Mouse (Mus musculus): ENCODE results near the gene Olfr118. TPM values are rescaled to one million over a fixed set of nuclear protein-coding genes. Genes with fewer than 3 reads are reported as not detected.
"Not testable (repeated sequence)": the region's sequence is repeated elsewhere in the genome, so short reads cannot be mapped to it uniquely, and the experiment has no call there.

Olfr118 gene
- polyA plus RNA-seq (2015; fragmentation: Nextera tagmentation; extraction: Ambion mirVana): not detected in 2 replicates

GRCm38 (mm10) chr17:37666688-37667087 is at the start of gene Olfr118:
Olfr118 (plus strand) TSS chr17:37666988.
- no peaks in the 10 kb centered on the region for H3K36me3 ChIP-seq
- no peak within 1 kb of the TSS for H3K4me3 ChIP-seq
- no peaks in the 10 kb centered on the region for H3K9me3 ChIP-seq
- ATAC-seq (ENCODE audit: low FRiP score, low read depth): no peak
- H3K27ac ChIP-seq: no peak within 1 kb of the TSS
- H3K27me3 ChIP-seq: no peaks in the 10 kb centered on the region
- H3K4me2 ChIP-seq (replicated peaks): no peak within 1 kb of the TSS
- 74% methylated on average over 2 of the region's 2 CpGs for WGBS
- H3K9ac ChIP-seq: no peak within 1 kb of the TSS
- no peaks in the 10 kb centered on the region for H3K4me1 ChIP-seq

DNA sequence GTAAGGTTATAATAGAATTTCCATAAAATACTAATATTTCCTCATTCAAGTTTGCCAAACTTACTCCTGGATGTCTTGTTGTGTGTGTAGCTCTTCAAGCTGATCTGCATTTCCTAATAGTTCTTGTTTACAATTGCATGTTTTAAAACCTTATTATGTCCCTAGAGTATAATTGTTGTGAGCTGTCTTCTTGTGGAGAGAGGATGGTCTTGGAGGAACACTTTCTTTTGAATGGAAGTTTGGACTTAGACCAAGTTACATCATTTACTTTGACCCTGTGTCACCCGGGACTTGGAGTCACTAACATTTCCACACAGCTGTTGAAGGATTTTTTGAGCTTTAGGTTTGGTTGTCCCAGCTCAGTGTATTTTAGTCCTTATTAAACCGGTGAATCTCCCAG is 39.8 kb upstream of the Olfr118 start, which contains the start of the genes Olfr115 and Olfr116:
TSS of gene Olfr115 (minus strand) at position 101 of the 400 bp plus-strand sequence.
TSS of gene Olfr116 (minus strand) at position 191 of the 400 bp plus-strand sequence.
- H3K27me3 ChIP-seq: no peaks in the 10 kb centered on the region
- ATAC-seq (ENCODE audit: low FRiP score, low read depth): no peak
- no peak within 1 kb of the TSS for H3K4me3 ChIP-seq
- no peak within 1 kb of the TSS for H3K9ac ChIP-seq
- no peaks in the 10 kb centered on the region for H3K36me3 ChIP-seq
- 80% methylated on average over 2 of the region's 2 CpGs for WGBS
- H3K27ac ChIP-seq: no peak within 1 kb of the TSS
- H3K9me3 ChIP-seq: no peaks in the 10 kb centered on the region
- H3K4me1 ChIP-seq: no peaks in the 10 kb centered on the region
- H3K4me2 ChIP-seq (replicated peaks): no peak within 1 kb of the TSS

DNA sequence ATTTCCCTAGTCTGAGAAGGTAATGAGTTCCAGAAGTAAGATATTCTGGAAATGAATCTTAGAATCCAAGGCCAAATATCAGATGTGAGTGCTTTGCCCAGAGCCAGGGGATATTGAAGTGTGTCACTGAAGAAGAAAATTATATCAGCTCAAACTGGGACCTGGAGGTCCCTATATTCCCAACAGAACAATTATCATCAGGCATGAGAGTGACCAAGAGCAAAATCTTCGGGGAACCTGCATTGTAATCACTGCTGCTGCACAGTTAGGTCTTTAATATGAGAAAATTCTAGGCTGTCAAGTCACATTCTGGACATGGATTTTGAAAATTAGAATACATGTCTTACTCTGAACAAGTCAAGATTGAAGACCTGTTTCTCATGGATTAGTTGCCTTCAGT is 3.1 kb upstream of the Olfr118 start, which contains the start of gene Olfr117:
TSS of gene Olfr117 (minus strand) at position 101 of the 400 bp plus-strand sequence.
- no peak within 1 kb of the TSS for H3K4me2 ChIP-seq (replicated peaks)
- H3K4me1 ChIP-seq: no peaks in the 10 kb centered on the region
- H3K27ac ChIP-seq: no peak within 1 kb of the TSS
- H3K36me3 ChIP-seq: no peaks in the 10 kb centered on the region
- H3K4me3 ChIP-seq: no peak within 1 kb of the TSS
- ATAC-seq (ENCODE audit: low FRiP score, low read depth): no peak
- no peaks in the 10 kb centered on the region for H3K27me3 ChIP-seq
- no peak within 1 kb of the TSS for H3K9ac ChIP-seq
- H3K9me3 ChIP-seq: no peaks in the 10 kb centered on the region
- 74% methylated on average over 1 of the region's 1 CpGs for WGBS

DNA sequence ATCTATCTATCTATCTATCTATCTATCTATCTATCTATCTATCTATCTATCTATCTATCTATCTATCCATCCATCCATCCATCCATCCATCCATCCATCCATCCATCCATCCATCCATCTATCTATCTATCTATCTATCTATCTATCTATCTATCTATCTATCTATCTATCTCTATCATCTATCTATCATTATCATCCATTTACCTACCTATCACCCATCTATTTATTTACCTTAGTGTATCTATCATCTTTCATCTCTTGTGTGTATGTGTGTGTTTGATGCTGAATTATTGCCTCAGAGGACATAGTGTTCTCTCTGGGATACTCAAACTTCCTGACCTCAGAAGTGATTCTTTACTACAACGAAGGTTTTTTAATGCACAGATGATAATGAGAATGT is 29.5 kb downstream of the Olfr118 start, which contains the start of gene Olfr119:
TSS of gene Olfr119 (plus strand) at position 301 of the 400 bp plus-strand sequence.
- H3K27ac ChIP-seq; ATAC-seq (ENCODE audit: low FRiP score, low read depth); H3K4me2 ChIP-seq (replicated peaks); H3K4me1 ChIP-seq; H3K9ac ChIP-seq; H3K27me3 ChIP-seq; H3K36me3 ChIP-seq; H3K4me3 ChIP-seq; H3K9me3 ChIP-seq: not testable (repeated sequence)
- 77% methylated on average over 1 of the region's 1 CpGs for WGBS

GRCm38 (mm10) chr17:37721508-37721907 is 54.7 kb downstream of the Olfr118 start, which contains the start of gene Olfr120:
Olfr120 (plus strand) TSS chr17:37721808.
- H3K27me3 ChIP-seq: no peaks in the 10 kb centered on the region
- ATAC-seq (ENCODE audit: low FRiP score, low read depth): no peak
- no peak within 1 kb of the TSS for H3K27ac ChIP-seq
- 79% methylated on average over 1 of the region's 1 CpGs for WGBS
- H3K36me3 ChIP-seq: no peaks in the 10 kb centered on the region
- no peak within 1 kb of the TSS for H3K9ac ChIP-seq
- H3K4me2 ChIP-seq (replicated peaks): no peak within 1 kb of the TSS
- no peaks in the 10 kb centered on the region for H3K4me1 ChIP-seq
- no peak within 1 kb of the TSS for H3K4me3 ChIP-seq
- H3K9me3 ChIP-seq: no peaks in the 10 kb centered on the region

Other genes with a start within 250 kb of the Olfr118 start
- gene Olfr108, start 221.5 kb upstream of the Olfr118 start, polyA plus RNA-seq (2015; fragmentation: Nextera tagmentation; extraction: Ambion mirVana): not detected in 2 replicates
- gene Olfr109, start 208.1 kb upstream of the Olfr118 start, polyA plus RNA-seq (2015; fragmentation: Nextera tagmentation; extraction: Ambion mirVana): not detected in 2 replicates
- gene H2-M2, start 183.4 kb upstream of the Olfr118 start, polyA plus RNA-seq (2015; fragmentation: Nextera tagmentation; extraction: Ambion mirVana): not detected in 2 replicates
- not detected in 2 replicates for gene Olfr110, start 174.5 kb upstream of the Olfr118 start, polyA plus RNA-seq (2015; fragmentation: Nextera tagmentation; extraction: Ambion mirVana)
- gene Olfr111, start 159.0 kb upstream of the Olfr118 start, polyA plus RNA-seq (2015; fragmentation: Nextera tagmentation; extraction: Ambion mirVana): not detected in 2 replicates
- not detected in 2 replicates for gene Olfr112, start 97.5 kb upstream of the Olfr118 start, polyA plus RNA-seq (2015; fragmentation: Nextera tagmentation; extraction: Ambion mirVana)
- not detected in 2 replicates for gene Olfr113, start 89.3 kb upstream of the Olfr118 start, polyA plus RNA-seq (2015; fragmentation: Nextera tagmentation; extraction: Ambion mirVana)
- not detected in 2 replicates for gene Olfr114, start 74.2 kb upstream of the Olfr118 start, polyA plus RNA-seq (2015; fragmentation: Nextera tagmentation; extraction: Ambion mirVana)
- not detected in 2 replicates for gene Olfr115, start 39.9 kb upstream of the Olfr118 start, polyA plus RNA-seq (2015; fragmentation: Nextera tagmentation; extraction: Ambion mirVana)
- gene Olfr116, start 39.8 kb upstream of the Olfr118 start, polyA plus RNA-seq (2015; fragmentation: Nextera tagmentation; extraction: Ambion mirVana): not detected in 2 replicates
- gene Olfr117, start 3.2 kb upstream of the Olfr118 start, polyA plus RNA-seq (2015; fragmentation: Nextera tagmentation; extraction: Ambion mirVana): not detected in 2 replicates
- gene Olfr119, start 29.6 kb downstream of the Olfr118 start, polyA plus RNA-seq (2015; fragmentation: Nextera tagmentation; extraction: Ambion mirVana): not detected in 2 replicates
- not detected in 2 replicates for gene Olfr120, start 54.8 kb downstream of the Olfr118 start, polyA plus RNA-seq (2015; fragmentation: Nextera tagmentation; extraction: Ambion mirVana)
- gene Olfr121, start 81.9 kb downstream of the Olfr118 start, polyA plus RNA-seq (2015; fragmentation: Nextera tagmentation; extraction: Ambion mirVana): not detected in 2 replicates
- not detected in 2 replicates for gene Olfr122, start 101.6 kb downstream of the Olfr118 start, polyA plus RNA-seq (2015; fragmentation: Nextera tagmentation; extraction: Ambion mirVana)
- gene Olfr123, start 126.5 kb downstream of the Olfr118 start, polyA plus RNA-seq (2015; fragmentation: Nextera tagmentation; extraction: Ambion mirVana): not detected in 2 replicates
- not detected in 2 replicates for gene Olfr124, start 132.9 kb downstream of the Olfr118 start, polyA plus RNA-seq (2015; fragmentation: Nextera tagmentation; extraction: Ambion mirVana)
- gene Olfr125, start 166.0 kb downstream of the Olfr118 start, polyA plus RNA-seq (2015; fragmentation: Nextera tagmentation; extraction: Ambion mirVana): not detected in 2 replicates
- not detected in 2 replicates for gene Olfr126, start 180.5 kb downstream of the Olfr118 start, polyA plus RNA-seq (2015; fragmentation: Nextera tagmentation; extraction: Ambion mirVana)
- not detected in 2 replicates for gene Olfr127, start 233.4 kb downstream of the Olfr118 start, polyA plus RNA-seq (2015; fragmentation: Nextera tagmentation; extraction: Ambion mirVana)